Mouse (Mus musculus): ENCODE measurements at regions not wholly inside any gene's neighbourhood (a gene's known extent, or its start where the extent isn't known, plus 50 kb on each side); places are given as distances from the start of the nearest gene placed in this dataset.

GRCm38 (mm10) chr13:90300481-90300880 lies 211.1 kb upstream of the Xrcc4 start:
- no peak for TF ChIP-seq CEBPB (IDR thresholded peaks at IDR 0.05; ENCODE audit: low read depth)
- TF ChIP-seq MAX (IDR thresholded peaks at IDR 0.05), result no peak
- TF ChIP-seq USF1 (IDR thresholded peaks at IDR 0.05; ENCODE audit: low read depth), result no peak
- no peak for TF ChIP-seq MYOD1 (IDR thresholded peaks at IDR 0.05; ENCODE audit: control insufficient read depth, insufficient read length, low read depth)
- no peak for TF ChIP-seq CTCF (IDR thresholded peaks at IDR 0.05; ENCODE audit: control insufficient read depth, insufficient read depth, insufficient read length)
- no peak for TF ChIP-seq MYOG (IDR thresholded peaks at IDR 0.05; ENCODE audit: control insufficient read depth, extremely low read depth, insufficient read length)
- TF ChIP-seq FOSL1 (IDR thresholded peaks at IDR 0.05; ENCODE audit: insufficient read depth, low read length, poor library complexity, severe bottlenecking), result no peak
- Histone ChIP-seq H3K27me3 (ENCODE audit: control insufficient read depth, insufficient read depth, insufficient read length) (no peaks in the 10 kb centered on the region), H3K4me3 (ENCODE audit: insufficient read depth, poor library complexity, severe bottlenecking) (no peak overlapping the region), H3K79me2 (ENCODE audit: control insufficient read depth, insufficient read depth) (no peaks in the 10 kb centered on the region), H3ac (ENCODE audit: control insufficient read depth, insufficient read length, low read depth) (no peak overlapping the region), H3K79me3 (ENCODE audit: low read depth) (no peaks in the 10 kb centered on the region), H3K36me3 (ENCODE audit: control insufficient read depth, insufficient read depth) (no peaks in the 10 kb centered on the region)

- no peaks in the 10 kb centered on the region for H3K27me3 ChIP-seq (ENCODE audit: control insufficient read depth, insufficient read depth, insufficient read length)
- H3K79me2 ChIP-seq (ENCODE audit: control insufficient read depth, insufficient read depth), result no peaks in the 10 kb centered on the region
Measured at GRCm38 (mm10) chr13:90294648-90295007, 205.2 kb upstream of the Xrcc4 start.

GRCm38 (mm10) chr13:90293697-90294647 lies 204.6 kb upstream of the Xrcc4 start:
- no peak overlapping the region for H3ac ChIP-seq (ENCODE audit: control insufficient read depth, insufficient read length, low read depth)
- TF ChIP-seq FOSL1 (IDR thresholded peaks at IDR 0.05; ENCODE audit: insufficient read depth, low read length, poor library complexity, severe bottlenecking) (no peak), CTCF (IDR thresholded peaks at IDR 0.05; ENCODE audit: control insufficient read depth, insufficient read depth, insufficient read length) (no peak), MYOD1 (IDR thresholded peaks at IDR 0.05; ENCODE audit: control insufficient read depth, insufficient read length, low read depth) (no peak), USF1 (IDR thresholded peaks at IDR 0.05; ENCODE audit: low read depth) (no peak), MYOG (IDR thresholded peaks at IDR 0.05; ENCODE audit: control insufficient read depth, extremely low read depth, insufficient read length) (no peak), MAX (IDR thresholded peaks at IDR 0.05) (no peak), CEBPB (IDR thresholded peaks at IDR 0.05; ENCODE audit: low read depth) (no peak)
- no peaks in the 10 kb centered on the region for H3K79me3 ChIP-seq (ENCODE audit: low read depth)
- H3K79me2 ChIP-seq (ENCODE audit: control insufficient read depth, insufficient read depth), result no peaks in the 10 kb centered on the region
- H3K27me3 ChIP-seq (ENCODE audit: control insufficient read depth, insufficient read depth, insufficient read length), result no peaks in the 10 kb centered on the region
- H3K36me3 ChIP-seq (ENCODE audit: control insufficient read depth, insufficient read depth), result no peaks in the 10 kb centered on the region
- no peak overlapping the region for H3K4me3 ChIP-seq (ENCODE audit: insufficient read depth, poor library complexity, severe bottlenecking)

More at GRCm38 (mm10) chr13:90294648-90295007, 205.2 kb upstream of the Xrcc4 start:
- TF ChIP-seq CTCF (IDR thresholded peaks at IDR 0.05; ENCODE audit: control insufficient read depth, insufficient read depth, insufficient read length), result no peak
- TF ChIP-seq USF1 (IDR thresholded peaks at IDR 0.05; ENCODE audit: low read depth), result no peak
- TF ChIP-seq FOSL1 (IDR thresholded peaks at IDR 0.05; ENCODE audit: insufficient read depth, low read length, poor library complexity, severe bottlenecking), result no peak
- no peak for TF ChIP-seq MYOD1 (IDR thresholded peaks at IDR 0.05; ENCODE audit: control insufficient read depth, insufficient read length, low read depth)
- no peak for TF ChIP-seq CEBPB (IDR thresholded peaks at IDR 0.05; ENCODE audit: low read depth)
- no peak for TF ChIP-seq MYOG (IDR thresholded peaks at IDR 0.05; ENCODE audit: control insufficient read depth, extremely low read depth, insufficient read length)
- TF ChIP-seq MAX (IDR thresholded peaks at IDR 0.05), result no peak
- no peak overlapping the region for H3ac ChIP-seq (ENCODE audit: control insufficient read depth, insufficient read length, low read depth)
- no peak overlapping the region for H3K4me3 ChIP-seq (ENCODE audit: insufficient read depth, poor library complexity, severe bottlenecking)
- no peaks in the 10 kb centered on the region for H3K36me3 ChIP-seq (ENCODE audit: control insufficient read depth, insufficient read depth)
- no peaks in the 10 kb centered on the region for H3K79me3 ChIP-seq (ENCODE audit: low read depth)

- Histone ChIP-seq H3K36me3 (ENCODE audit: control insufficient read depth, insufficient read depth) (no peaks in the 10 kb centered on the region), H3K4me3 (ENCODE audit: insufficient read depth, poor library complexity, severe bottlenecking) (no peak overlapping the region), H3K27me3 (ENCODE audit: control insufficient read depth, insufficient read depth, insufficient read length) (no peaks in the 10 kb centered on the region), H3K79me3 (ENCODE audit: low read depth) (no peaks in the 10 kb centered on the region), H3ac (ENCODE audit: control insufficient read depth, insufficient read length, low read depth) (no peak overlapping the region), H3K79me2 (ENCODE audit: control insufficient read depth, insufficient read depth) (no peaks in the 10 kb centered on the region)
- no peak for TF ChIP-seq MAX (IDR thresholded peaks at IDR 0.05)
- no peak for TF ChIP-seq FOSL1 (IDR thresholded peaks at IDR 0.05; ENCODE audit: insufficient read depth, low read length, poor library complexity, severe bottlenecking)
- TF ChIP-seq MYOD1 (IDR thresholded peaks at IDR 0.05; ENCODE audit: control insufficient read depth, insufficient read length, low read depth), result no peak
- no peak for TF ChIP-seq CEBPB (IDR thresholded peaks at IDR 0.05; ENCODE audit: low read depth)
- no peak for TF ChIP-seq MYOG (IDR thresholded peaks at IDR 0.05; ENCODE audit: control insufficient read depth, extremely low read depth, insufficient read length)
- TF ChIP-seq CTCF (IDR thresholded peaks at IDR 0.05; ENCODE audit: control insufficient read depth, insufficient read depth, insufficient read length), result no peak
- TF ChIP-seq USF1 (IDR thresholded peaks at IDR 0.05; ENCODE audit: low read depth), result no peak
Measured at GRCm38 (mm10) chr13:90292905-90293304, 203.5 kb upstream of the Xrcc4 start.

GRCm38 (mm10) chr13:90292124-90292523 lies 202.7 kb upstream of the Xrcc4 start:
- Histone ChIP-seq H3ac (ENCODE audit: control insufficient read depth, insufficient read length, low read depth) (no peak overlapping the region), H3K79me2 (ENCODE audit: control insufficient read depth, insufficient read depth) (no peaks in the 10 kb centered on the region), H3K27me3 (ENCODE audit: control insufficient read depth, insufficient read depth, insufficient read length) (no peaks in the 10 kb centered on the region), H3K79me3 (ENCODE audit: low read depth) (no peaks in the 10 kb centered on the region), H3K36me3 (ENCODE audit: control insufficient read depth, insufficient read depth) (no peaks in the 10 kb centered on the region), H3K4me3 (ENCODE audit: insufficient read depth, poor library complexity, severe bottlenecking) (no peak overlapping the region)
- no peak for TF ChIP-seq USF1 (IDR thresholded peaks at IDR 0.05; ENCODE audit: low read depth)
- TF ChIP-seq CTCF (IDR thresholded peaks at IDR 0.05; ENCODE audit: control insufficient read depth, insufficient read depth, insufficient read length), result no peak
- TF ChIP-seq MAX (IDR thresholded peaks at IDR 0.05), result no peak
- no peak for TF ChIP-seq MYOD1 (IDR thresholded peaks at IDR 0.05; ENCODE audit: control insufficient read depth, insufficient read length, low read depth)
- no peak for TF ChIP-seq CEBPB (IDR thresholded peaks at IDR 0.05; ENCODE audit: low read depth)
- no peak for TF ChIP-seq MYOG (IDR thresholded peaks at IDR 0.05; ENCODE audit: control insufficient read depth, extremely low read depth, insufficient read length)
- no peak for TF ChIP-seq FOSL1 (IDR thresholded peaks at IDR 0.05; ENCODE audit: insufficient read depth, low read length, poor library complexity, severe bottlenecking)
